Mouse (Mus musculus) CD4-positive, CD25-positive, alpha-beta regulatory T cell, adult 9 weeks (primary cell): Measurements from ENCODE around the gene Tmem150b. TPM values are rescaled to one million over a fixed set of nuclear protein-coding genes. Genes with fewer than 3 reads are reported as not detected.

ENCODE experiments used
- polyA plus RNA-seq: library from polyadenylated mRNA; unstranded; fragments of 100-300 nt; shearing (Covaris generic); gene quantifications from one replicate; pipeline ENCODE4 v1.2.1, GENCODE M21; 2017

Gene Tmem150b
- polyA plus RNA-seq: not detected

DNA sequence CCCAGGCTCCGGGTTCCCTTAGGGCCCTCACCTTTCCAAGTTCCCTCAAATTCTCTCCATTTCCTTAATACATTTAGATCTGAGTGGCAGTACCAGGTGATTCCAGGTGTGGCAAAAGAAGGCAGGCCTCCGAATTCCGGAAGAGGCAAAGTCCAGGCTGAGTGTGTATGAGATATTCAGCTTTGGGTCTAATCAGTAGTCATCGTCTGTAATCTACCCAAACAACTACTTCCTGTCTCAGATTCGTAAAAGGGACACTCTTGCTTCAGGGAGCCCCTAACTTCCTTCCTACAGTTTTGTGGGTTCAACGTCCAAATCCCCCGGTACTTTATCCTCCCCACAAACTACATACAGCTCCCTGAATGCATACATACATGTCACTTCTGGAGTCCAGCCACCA lies at the start of gene Tmem150b:
Tmem150b (minus strand) TSS at position 81 of the 400 bp plus-strand sequence.

DNA sequence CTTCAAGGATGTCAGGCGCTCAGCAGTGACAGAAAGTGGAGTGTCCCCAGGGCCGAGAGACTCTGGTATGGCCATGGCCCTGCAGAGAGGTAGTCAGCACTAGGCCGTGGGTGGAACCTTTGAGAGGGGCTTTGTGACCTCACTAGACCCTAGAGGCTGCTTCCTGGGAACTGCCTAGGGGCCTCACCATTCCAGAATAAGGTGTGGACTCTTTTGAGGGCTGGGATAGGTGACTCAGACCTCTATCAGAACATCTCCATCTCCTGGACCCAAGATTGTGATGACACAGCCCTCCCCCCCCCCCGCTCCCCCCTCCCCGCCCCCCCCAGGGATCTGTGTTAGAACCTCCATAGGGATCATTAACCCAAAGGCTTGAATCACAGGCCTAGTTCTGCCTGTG lies 46.2 kb upstream of the Tmem150b start, which contains the start of gene Fam71e2:
Fam71e2 (minus strand) TSS at position 101 of the 400 bp plus-strand sequence.

DNA sequence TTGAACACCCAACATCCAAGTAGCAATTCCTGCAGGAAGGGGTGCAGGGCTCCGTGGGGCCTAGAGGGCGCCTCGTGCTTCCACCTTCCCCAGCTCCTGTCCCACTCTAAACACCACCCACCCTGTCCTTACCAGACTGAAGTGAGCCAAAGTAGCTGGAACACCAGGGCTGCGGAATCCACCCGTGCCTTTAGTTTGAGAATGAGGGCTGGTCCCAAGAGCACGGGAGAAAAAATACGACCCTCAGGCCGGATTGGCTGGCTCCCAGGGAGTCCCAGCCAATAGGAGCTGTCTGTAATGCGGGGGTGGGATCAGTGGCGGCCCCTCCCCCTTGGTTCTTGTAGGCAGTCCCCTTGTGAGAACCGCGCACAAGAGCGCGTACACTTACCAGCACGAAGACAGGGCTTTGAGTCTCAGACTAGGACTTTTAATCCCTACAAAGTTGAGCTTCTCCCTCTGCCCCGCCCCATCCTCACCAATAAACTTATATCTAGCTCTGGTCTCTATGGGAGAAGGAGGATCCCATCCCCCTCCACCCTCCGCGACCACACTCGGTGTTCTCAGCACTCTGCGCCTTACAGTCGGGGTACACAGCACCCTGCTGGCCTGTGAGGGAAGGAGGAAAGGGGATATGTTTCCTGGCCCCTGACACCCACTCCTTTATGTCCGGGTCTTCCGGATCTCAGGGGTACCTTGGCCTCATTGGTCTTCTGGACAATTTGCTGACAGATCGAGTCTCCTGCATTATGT lies 27.9 kb upstream of the Tmem150b start, which contains the start of gene Cox6b2:
Cox6b2 (minus strand) TSS at position 274 of the 750 bp plus-strand sequence.

DNA sequence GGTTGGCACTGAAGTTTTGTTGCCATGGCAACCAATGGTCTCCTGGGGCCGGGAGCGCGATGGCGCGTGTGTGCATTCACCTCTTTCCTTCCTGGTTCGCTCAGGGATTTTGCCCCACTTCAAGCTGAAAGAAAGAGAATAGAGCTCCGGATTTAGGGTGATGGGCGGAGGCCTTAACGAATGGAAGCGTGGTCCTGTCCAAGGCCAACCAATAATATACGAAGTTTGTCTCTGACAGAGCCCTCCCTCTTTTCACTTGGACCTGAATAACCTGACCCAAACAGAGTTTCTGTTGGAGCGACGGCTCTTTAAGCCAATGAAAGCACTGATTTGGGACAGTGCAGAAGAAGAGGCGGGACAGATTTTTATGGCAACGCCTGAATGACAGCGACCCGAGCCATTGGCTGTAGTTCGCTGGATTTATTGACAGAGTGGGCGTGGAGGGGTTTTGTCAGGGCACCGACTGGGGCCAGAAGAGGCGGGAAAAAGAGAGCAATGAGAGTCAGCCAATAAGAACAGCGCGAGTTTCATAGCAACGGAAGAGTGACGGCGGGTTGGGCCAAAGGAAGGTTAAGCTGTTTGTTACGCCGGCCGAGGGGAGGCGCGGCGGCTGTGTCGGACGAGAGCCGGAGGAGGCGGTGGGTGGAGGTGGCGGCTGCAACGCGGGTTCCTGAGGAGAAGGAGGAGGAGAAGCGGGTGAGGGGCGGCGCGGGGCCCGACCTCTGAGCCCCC lies 14.7 kb upstream of the Tmem150b start, which contains the start of gene Kmt5c:
Kmt5c (plus strand) TSS at position 572 of the 732 bp plus-strand sequence.

DNA sequence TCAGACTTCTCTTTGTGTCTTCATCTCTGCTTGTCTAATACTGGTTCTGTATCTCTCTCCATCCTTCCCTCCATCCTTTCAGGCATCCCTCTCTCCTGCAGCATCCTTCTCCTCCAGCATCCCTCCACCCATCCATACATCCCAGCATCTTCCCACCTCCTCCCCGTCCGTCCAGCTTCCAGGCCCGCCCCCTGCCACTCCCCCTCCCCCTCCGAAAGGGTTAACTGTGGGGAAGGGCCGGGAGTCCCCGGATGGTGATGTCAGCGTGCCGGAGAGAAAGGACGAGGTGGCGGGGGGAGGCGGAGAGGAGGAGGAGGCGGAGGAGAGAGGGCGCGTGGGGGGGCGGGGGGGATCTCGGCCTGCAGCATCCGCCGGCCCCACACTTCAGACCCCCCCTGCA lies 34.7 kb downstream of the Tmem150b start, which contains the start of gene Brsk1:
Brsk1 (plus strand) TSS at position 218 of the 400 bp plus-strand sequence.

DNA sequence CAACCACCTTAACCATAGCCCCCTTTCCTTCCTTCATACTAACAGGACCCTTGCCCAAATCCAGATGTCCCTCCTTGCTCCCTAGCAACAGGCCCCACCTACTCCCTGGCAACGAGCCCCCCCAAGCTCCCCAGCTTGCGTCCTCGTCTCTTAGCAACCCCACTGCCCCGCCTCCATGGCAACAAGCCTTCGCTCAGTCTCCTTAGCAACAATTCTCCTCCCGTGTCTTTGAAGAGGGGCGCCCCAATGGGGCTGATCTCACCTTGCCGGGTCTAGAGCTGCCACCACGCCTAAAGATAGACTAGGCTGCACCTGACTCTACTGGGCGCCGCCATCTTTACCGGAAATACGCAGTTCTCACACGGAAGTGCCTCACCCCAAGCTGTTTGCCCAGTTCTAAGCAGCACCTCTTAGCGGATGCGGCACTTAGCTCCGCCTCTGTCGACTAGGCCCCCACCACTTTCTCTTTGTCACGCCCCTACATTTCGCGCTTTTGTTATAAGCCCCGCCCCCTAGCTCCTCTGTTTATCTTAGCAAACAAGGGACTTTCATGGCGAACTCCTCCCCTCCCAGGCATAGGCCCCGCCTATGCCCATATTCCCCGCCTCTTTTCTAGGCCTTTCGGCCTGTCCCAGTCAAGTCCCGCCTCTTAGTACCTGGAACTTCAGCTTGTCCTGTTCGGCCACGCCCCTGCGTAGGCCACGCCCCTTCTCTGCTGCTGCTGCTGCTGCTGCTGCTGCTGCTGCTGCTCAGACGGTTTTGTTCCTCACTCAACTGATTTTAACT lies 40.2 kb downstream of the Tmem150b start, which contains the start of gene Hspbp1:
Hspbp1 (minus strand) TSS at position 437 of the 786 bp plus-strand sequence.

DNA sequence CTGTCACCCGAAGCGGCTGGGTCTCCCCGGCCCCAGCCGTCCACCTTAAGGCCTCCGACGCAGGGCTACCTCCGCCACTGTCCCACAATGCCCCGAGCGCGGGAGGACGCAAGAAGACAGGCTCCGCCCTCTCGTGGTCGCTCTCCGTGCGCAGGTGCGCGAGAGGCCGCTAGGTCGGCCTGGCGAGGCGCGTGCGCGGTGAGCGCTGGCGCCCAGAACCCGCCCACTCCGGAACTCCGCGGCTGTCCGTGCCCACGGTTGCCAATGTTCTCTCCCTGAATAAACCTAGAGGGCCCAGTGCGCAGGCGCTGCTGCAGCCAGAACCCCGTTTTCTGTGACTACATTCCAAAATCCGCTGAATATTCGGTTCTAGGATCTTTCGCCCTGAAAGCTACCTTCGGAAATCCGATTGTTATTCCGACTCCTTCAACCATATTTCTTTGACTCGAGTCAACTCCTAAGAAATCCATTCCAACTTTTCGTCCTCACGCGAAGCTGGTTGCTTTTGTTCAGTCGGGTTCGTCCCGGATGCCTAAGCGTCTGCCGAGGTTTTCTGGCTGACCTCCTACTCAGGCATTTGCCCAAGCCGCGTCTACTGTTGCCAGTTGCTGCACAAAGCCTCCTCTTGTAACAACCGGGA lies 66.0 kb downstream of the Tmem150b start, which contains the start of gene Ppp6r1:
Ppp6r1 (minus strand) TSS at position 108 of the 640 bp plus-strand sequence.

Other genes starting within 250 kb of the Tmem150b start
- 31.8 TPM for gene Ppp1r12c, start 223.6 kb downstream of the Tmem150b start, polyA plus RNA-seq
- 7.6 TPM for gene Tnnt1, start 208.9 kb downstream of the Tmem150b start, polyA plus RNA-seq
- 0.99 TPM for gene Tnni3, start 201.0 kb downstream of the Tmem150b start, polyA plus RNA-seq
- 0.94 TPM for gene Dnaaf3, start 192.8 kb downstream of the Tmem150b start, polyA plus RNA-seq
- gene Syt5, start 177.7 kb downstream of the Tmem150b start, polyA plus RNA-seq: 0.41 TPM
- not detected for gene Ptprh, start 121.2 kb downstream of the Tmem150b start, polyA plus RNA-seq
- 3.5 TPM for gene Tmem86b, start 93.8 kb downstream of the Tmem150b start, polyA plus RNA-seq
- 26.6 TPM for gene Ppp6r1, start 66.2 kb downstream of the Tmem150b start, polyA plus RNA-seq
- gene Hspbp1, start 40.2 kb downstream of the Tmem150b start, polyA plus RNA-seq: 87.0 TPM
- not detected for gene Brsk1, start 34.6 kb downstream of the Tmem150b start, polyA plus RNA-seq
- gene Kmt5c, start 14.9 kb upstream of the Tmem150b start, polyA plus RNA-seq: 45.4 TPM
- 4.9 TPM for gene Cox6b2, start 27.8 kb upstream of the Tmem150b start, polyA plus RNA-seq
- not detected for gene Fam71e2, start 46.1 kb upstream of the Tmem150b start, polyA plus RNA-seq
- not detected for gene Il11, start 57.6 kb upstream of the Tmem150b start, polyA plus RNA-seq
- gene Tmem190, start 57.7 kb upstream of the Tmem150b start, polyA plus RNA-seq: not detected
- 0.46 TPM for gene Tmem238, start 64.4 kb upstream of the Tmem150b start, polyA plus RNA-seq
- 535 TPM for gene Rpl28, start 67.6 kb upstream of the Tmem150b start, polyA plus RNA-seq
- gene Ube2s, start 87.3 kb upstream of the Tmem150b start, polyA plus RNA-seq: 80.0 TPM
- gene Shisa7, start 119.4 kb upstream of the Tmem150b start, polyA plus RNA-seq: not detected
- 44.2 TPM for gene Isoc2b, start 145.0 kb upstream of the Tmem150b start, polyA plus RNA-seq
- 1.1 TPM for gene Isoc2a, start 151.9 kb upstream of the Tmem150b start, polyA plus RNA-seq
- not detected for gene Gm36210, start 181.3 kb upstream of the Tmem150b start, polyA plus RNA-seq
- gene Zfp628, start 190.0 kb upstream of the Tmem150b start, polyA plus RNA-seq: 1.9 TPM
- 0.71 TPM for gene Nat14, start 196.8 kb upstream of the Tmem150b start, polyA plus RNA-seq
- not detected for gene Ssc5d, start 200.5 kb upstream of the Tmem150b start, polyA plus RNA-seq
- gene Sbk2, start 239.2 kb upstream of the Tmem150b start, polyA plus RNA-seq: 0.43 TPM
- gene Sbk3, start 245.9 kb upstream of the Tmem150b start, polyA plus RNA-seq: not detected